Mouse (Mus musculus) thymus, postnatal 36 days (tissue): Measurements from ENCODE around the gene Rtcb.

ENCODE experiments used
- DNase-seq, 2 experiments: peaks; one replicate each; pipeline ENCODE4 v3.0.0; 2022; ENCODE audit warnings: mixed read lengths in 2 of 2

Rtcb gene

GRCm38 (mm10) chr10:85957464-85957950 lies at the start of gene Rtcb:
Gene Rtcb (minus strand): TSS chr10:85957823.
- DNase-seq: peak; percentile 96 to 98

GRCm38 (mm10) chr10:86006455-86006854 lies 48.8 kb upstream of the Rtcb start:
- no peak for DNase-seq

- no peak for DNase-seq
Measured at GRCm38 (mm10) chr10:86000447-86000846, 42.8 kb upstream of the Rtcb start.

- DNase-seq: no peak
Measured at GRCm38 (mm10) chr10:85994543-85995104, 37.0 kb upstream of the Rtcb start.

GRCm38 (mm10) chr10:85993836-85994235 lies 36.2 kb upstream of the Rtcb start:
- no peak for DNase-seq

GRCm38 (mm10) chr10:85992412-85992811 lies 34.8 kb upstream of the Rtcb start:
- DNase-seq: no peak

GRCm38 (mm10) chr10:85989412-85990115 lies 31.9 kb upstream of the Rtcb start:
- no peak for DNase-seq

- no peak for DNase-seq
Measured at GRCm38 (mm10) chr10:85972915-85973314, 15.3 kb upstream of the Rtcb start.

GRCm38 (mm10) chr10:85971826-85972225 lies 14.2 kb upstream of the Rtcb start:
- no peak for DNase-seq

- DNase-seq: no peak
Measured at GRCm38 (mm10) chr10:85969894-85970620, 12.4 kb upstream of the Rtcb start.

GRCm38 (mm10) chr10:85968731-85969130 lies 11.1 kb upstream of the Rtcb start:
- DNase-seq: no peak

- DNase-seq: peak; percentile 57 to 70
Measured at GRCm38 (mm10) chr10:85968157-85968634, 10.6 kb upstream of the Rtcb start.

- DNase-seq: no peak
Measured at GRCm38 (mm10) chr10:85967411-85968156, 10.0 kb upstream of the Rtcb start.

GRCm38 (mm10) chr10:85966476-85966875 lies 8.9 kb upstream of the Rtcb start:
- no peak for DNase-seq

- DNase-seq: no peak
Measured at GRCm38 (mm10) chr10:85964316-85964715, 6.7 kb upstream of the Rtcb start.

- DNase-seq: no peak
Measured at GRCm38 (mm10) chr10:85962897-85963296, 5.3 kb upstream of the Rtcb start.

- no peak for DNase-seq
Measured at GRCm38 (mm10) chr10:85956871-85957419, 678 bp downstream of the Rtcb start.

- no peak for DNase-seq
Measured at GRCm38 (mm10) chr10:85954429-85954828, 3.2 kb downstream of the Rtcb start.

GRCm38 (mm10) chr10:85953401-85953800 lies 4.2 kb downstream of the Rtcb start:
- DNase-seq: no peak

GRCm38 (mm10) chr10:85951765-85952443 lies 5.7 kb downstream of the Rtcb start:
- DNase-seq: no peak

- DNase-seq: no peak
Measured at GRCm38 (mm10) chr10:85948483-85949196, 9.0 kb downstream of the Rtcb start.
